Mouse (Mus musculus) midbrain, embryonic 10.5 days (tissue): ENCODE results near the gene Tkfc. TPM values are rescaled to one million over a fixed set of nuclear protein-coding genes. Genes with fewer than 3 reads are reported as not detected.

ENCODE experiments used
- DNase-seq: peaks from one replicate; pipeline ENCODE4 v3.0.0-alpha.2; 2017; ENCODE audit warnings: low spot score
- H3K27ac ChIP-seq: fragments of 300-500 bp; sonication (generic); replicated peaks from 2 replicates; pipeline ENCODE4 v1.5.1; 2016; ENCODE audit warnings: mild to moderate bottlenecking
- H3K27me3 ChIP-seq: fragments of 300-500 bp; sonication (generic); 2 replicates; pipeline ENCODE4 v1.6.1; 2016; ENCODE audit warnings: low read depth, mild to moderate bottlenecking; ENCODE audit not compliant: poor library complexity, severe bottlenecking
- H3K36me3 ChIP-seq: fragments of 300-500 bp; sonication (generic); 2 replicates; pipeline ENCODE4 v1.6.1; 2016; ENCODE audit warnings: mild to moderate bottlenecking, moderate library complexity
- H3K4me1 ChIP-seq: fragments of 300-500 bp; sonication (generic); 2 replicates; pipeline ENCODE4 v1.6.1; 2016
- H3K4me3 ChIP-seq: fragments of 300-500 bp; sonication (generic); 2 replicates; pipeline ENCODE4 v1.5.1; 2016; ENCODE audit warnings: mild to moderate bottlenecking, moderate library complexity
- H3K9me3 ChIP-seq: fragments of 300-500 bp; sonication (generic); replicated peaks from 2 replicates; pipeline ENCODE4 v1.6.1; 2016; ENCODE audit warnings: mild to moderate bottlenecking
- WGBS: fragments of 180-500 bp; shearing (Covaris S2); methylation state at CpG from one replicate; pipeline ENCODE4 v1.1.7; 2016; 5-methylcytosine and 5-hydroxymethylcytosine counted together
- polyA plus RNA-seq: library from polyadenylated mRNA; unstranded; fragments of >200 nt; fragmentation: Nextera tagmentation; extraction: Ambion mirVana; gene quantifications from 2 replicates; pipeline ENCODE4 v1.2.1, GENCODE M21; 2016

Gene Tkfc
- polyA plus RNA-seq: 24.0 and 25.7 TPM in 2 replicates

DNA sequence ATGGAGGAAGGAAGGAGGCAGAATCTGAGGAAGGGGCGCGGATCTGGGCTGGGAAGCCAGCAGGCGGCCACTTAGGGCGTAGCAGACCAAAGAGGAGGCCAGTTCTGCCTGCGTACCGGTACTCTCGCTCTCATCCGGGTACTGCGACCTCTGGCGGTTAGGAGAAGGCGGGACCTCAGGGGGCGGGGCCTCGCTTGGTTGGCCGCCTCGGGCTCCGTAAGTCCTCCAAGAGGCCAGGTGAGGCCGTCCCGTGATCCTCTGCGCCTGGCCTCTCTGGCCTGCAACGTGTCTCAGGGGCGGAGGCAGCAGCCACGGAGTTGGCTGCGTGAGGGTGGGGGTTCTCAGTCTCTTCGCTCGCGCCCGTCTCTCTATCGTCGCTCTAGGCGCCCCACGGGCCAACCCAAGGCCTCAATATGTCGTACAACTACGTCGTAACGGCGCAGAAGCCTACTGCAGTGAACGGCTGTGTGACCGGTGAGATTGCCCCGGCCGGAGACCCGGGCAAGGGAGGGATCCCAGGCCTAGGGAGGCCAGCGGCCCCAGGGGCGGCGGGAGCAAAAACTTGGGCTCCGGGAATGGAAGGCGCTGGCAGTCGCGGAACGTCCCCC lies at the start of gene Tkfc, which contains the start of gene Ddb1:
Tkfc (minus strand) TSS at position 362 of the 608 bp plus-strand sequence.
Ddb1 (plus strand) TSS at position 35 of the 608 bp plus-strand sequence.
- Histone ChIP-seq H3K27me3 (no peaks in the 10 kb centered on the region), H3K27ac (peak within 1 kb of the TSS; percentile 95), H3K4me3 (peak within 1 kb of the TSS; percentile 82), H3K9me3 (no peaks in the 10 kb centered on the region), H3K36me3 (peaks cover 39% of the 10 kb centered on the region), H3K4me1 (peaks cover 45% of the 10 kb centered on the region)
- under 1% methylated on average over 49 of the region's 49 CpGs for WGBS
- DNase-seq: peak; percentile 99

DNA sequence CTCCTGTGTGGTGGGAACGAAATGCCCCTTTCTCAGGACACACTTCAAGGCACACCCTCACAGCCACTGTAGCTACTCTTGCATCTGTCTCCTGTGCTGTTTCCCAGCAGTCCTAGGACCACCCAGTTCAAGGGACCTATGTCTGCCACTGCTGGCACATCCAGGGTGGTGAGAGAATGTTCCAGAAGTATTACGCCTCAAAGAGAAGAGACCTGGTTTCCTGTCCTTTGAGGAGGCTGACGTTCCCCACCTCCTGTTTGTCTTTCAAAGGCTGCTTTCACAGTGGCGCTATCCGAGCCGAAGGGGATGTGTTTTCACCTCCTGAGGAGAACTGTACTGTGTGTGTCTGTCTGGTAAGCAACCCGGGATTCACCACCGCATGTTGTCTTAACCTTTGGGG lies 42.7 kb upstream of the Tkfc start:
- H3K36me3 ChIP-seq: no peaks in the 10 kb centered on the region
- no peaks in the 10 kb centered on the region for H3K27me3 ChIP-seq
- H3K27ac ChIP-seq: no peak overlapping the region
- no peaks in the 10 kb centered on the region for H3K4me1 ChIP-seq
- no peak for DNase-seq
- H3K9me3 ChIP-seq: no peaks in the 10 kb centered on the region
- H3K4me3 ChIP-seq: no peak overlapping the region
- 78% methylated on average over 8 of the region's 8 CpGs for WGBS

- WGBS: 90% methylated on average over 2 of the region's 2 CpGs
- DNase-seq: no peak
Observed at GRCm38 (mm10) chr19:10645616-10646015, 40.2 kb upstream of the Tkfc start.

DNA sequence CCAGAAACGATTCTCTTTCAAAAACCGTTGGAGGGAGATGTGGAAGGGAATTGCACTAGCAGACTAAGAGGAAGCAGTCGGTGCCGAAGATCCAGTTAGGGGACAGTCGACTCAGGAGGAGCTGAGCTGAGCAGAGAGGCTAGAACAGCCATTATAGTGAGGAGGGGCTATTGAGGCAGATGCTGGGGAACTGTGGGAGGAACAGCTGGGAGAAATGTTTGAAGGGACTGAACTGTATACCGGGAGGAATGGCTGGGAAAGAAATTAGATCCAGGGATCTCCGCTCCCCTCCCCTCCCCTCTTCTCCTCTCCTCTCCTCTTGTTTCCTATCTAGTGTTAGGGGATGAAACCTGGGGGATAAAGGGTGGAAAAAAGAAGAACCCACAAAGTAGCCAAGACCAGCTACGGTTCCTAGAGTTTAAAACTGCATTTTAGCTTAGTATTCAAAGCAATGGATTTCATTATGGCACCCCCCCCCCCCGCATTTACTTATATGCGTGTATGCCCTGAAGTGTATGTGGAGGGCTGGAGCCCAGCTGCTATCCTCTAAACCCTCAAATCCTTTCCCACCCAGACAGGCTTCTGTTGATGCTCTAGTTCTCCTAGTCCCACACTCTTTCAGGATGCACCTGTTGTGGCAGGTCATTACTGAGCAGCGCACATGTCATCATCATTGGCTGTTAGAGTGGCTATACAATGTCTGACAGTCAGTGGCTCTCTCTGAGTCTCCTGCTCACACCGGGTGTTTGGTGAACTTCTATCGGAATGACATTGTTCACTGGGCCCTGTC lies 35.3 kb upstream of the Tkfc start:
- Histone ChIP-seq H3K27ac (no peak overlapping the region), H3K9me3 (no peaks in the 10 kb centered on the region), H3K27me3 (peaks cover 5% of the 10 kb centered on the region), H3K4me3 (no peak overlapping the region), H3K4me1 (no peaks in the 10 kb centered on the region), H3K36me3 (no peaks in the 10 kb centered on the region)
- WGBS: 58% methylated on average over 13 of the region's 13 CpGs
- no peak for DNase-seq

More at GRCm38 (mm10) chr19:10645616-10646015, 40.2 kb upstream of the Tkfc start:
- H3K4me3 ChIP-seq: no peak overlapping the region
- H3K9me3 ChIP-seq: no peaks in the 10 kb centered on the region
- H3K4me1 ChIP-seq: no peaks in the 10 kb centered on the region
- H3K36me3 ChIP-seq: no peaks in the 10 kb centered on the region
- no peaks in the 10 kb centered on the region for H3K27me3 ChIP-seq
- no peak overlapping the region for H3K27ac ChIP-seq

DNA sequence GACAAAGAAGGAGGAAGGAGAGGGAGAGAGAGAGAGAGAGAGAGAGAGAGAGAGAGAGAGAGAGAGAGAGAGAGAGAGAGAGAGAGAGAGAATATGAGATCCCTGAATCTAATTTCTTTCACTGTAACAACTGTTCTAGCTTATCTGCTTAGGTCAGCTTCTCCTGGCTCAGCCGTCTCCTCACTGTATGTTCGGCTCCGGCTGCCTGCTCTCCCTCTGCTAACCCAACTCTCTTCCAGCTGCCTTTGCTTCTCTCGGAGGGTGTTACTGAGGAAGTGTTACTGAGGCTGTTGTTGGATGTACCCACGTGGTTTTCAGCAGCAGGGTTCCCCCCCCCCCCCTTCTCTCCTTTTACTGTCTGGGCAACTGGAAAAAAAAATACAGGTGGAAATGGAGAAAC lies 34.6 kb upstream of the Tkfc start:
- no peaks in the 10 kb centered on the region for H3K36me3 ChIP-seq
- WGBS: 29% methylated on average over 5 of the region's 5 CpGs
- H3K27me3 ChIP-seq: peaks cover 12% of the 10 kb centered on the region
- H3K9me3 ChIP-seq: no peaks in the 10 kb centered on the region
- peaks cover 3% of the 10 kb centered on the region for H3K4me1 ChIP-seq
- H3K4me3 ChIP-seq: no peak overlapping the region
- H3K27ac ChIP-seq: no peak overlapping the region
- DNase-seq: no peak

DNA sequence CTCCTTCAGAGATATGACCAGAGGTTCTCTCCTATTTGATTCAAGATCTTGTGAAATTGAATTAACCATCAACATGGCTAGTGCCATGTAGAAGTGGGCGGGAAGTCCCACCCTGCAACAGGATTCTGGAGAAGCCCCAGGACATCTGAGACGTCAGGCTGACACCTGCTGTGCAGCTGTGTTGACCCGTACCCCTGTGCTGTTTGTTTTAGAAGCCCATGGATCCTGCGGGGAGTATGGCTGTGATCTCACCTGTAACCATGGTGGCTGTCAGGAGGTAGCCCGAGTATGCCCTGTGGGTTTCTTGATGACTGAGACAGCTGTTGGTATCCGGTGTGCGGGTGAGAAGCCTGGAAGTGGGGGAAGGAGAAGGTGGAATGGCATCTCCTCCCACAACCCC lies 32.4 kb upstream of the Tkfc start:
- peaks cover 18% of the 10 kb centered on the region for H3K4me1 ChIP-seq
- no peak for DNase-seq
- no peaks in the 10 kb centered on the region for H3K36me3 ChIP-seq
- peaks cover 29% of the 10 kb centered on the region for H3K27me3 ChIP-seq
- H3K9me3 ChIP-seq: no peaks in the 10 kb centered on the region
- WGBS: 68% methylated on average over 7 of the region's 7 CpGs
- no peak overlapping the region for H3K4me3 ChIP-seq
- no peak overlapping the region for H3K27ac ChIP-seq

DNA sequence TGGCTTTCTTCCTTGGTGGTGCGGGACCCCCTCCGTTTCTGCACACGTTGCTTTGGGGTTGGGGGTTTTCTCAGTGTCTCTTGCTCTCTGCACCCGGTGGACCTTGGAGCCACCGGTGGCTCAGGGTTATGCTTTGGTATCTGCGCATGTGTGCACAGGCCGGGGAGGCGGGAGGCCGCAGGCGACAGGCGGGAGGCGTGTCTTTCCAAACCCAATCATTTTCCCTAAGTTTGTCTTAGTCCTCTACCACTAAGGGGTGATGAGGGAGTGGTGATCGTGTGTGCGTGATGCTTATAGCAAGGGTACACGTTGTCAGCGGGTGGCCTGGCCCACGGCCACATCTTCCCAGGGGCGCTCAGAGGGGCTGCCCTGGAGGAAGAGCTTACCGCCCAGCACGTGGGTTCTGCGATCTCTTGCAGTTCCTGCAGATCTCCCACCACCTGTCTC lies 29.4 kb upstream of the Tkfc start:
- 3% methylated on average over 21 of the region's 21 CpGs for WGBS
- Histone ChIP-seq H3K4me3 (peak overlapping the region; percentile 61), H3K27ac (peak overlapping the region; percentile 82), H3K36me3 (peaks cover 25% of the 10 kb centered on the region), H3K27me3 (peaks cover 31% of the 10 kb centered on the region), H3K9me3 (no peaks in the 10 kb centered on the region), H3K4me1 (peaks cover 18% of the 10 kb centered on the region)
- peak; percentile 62 for DNase-seq

GRCm38 (mm10) chr19:10634106-10634871 lies 28.8 kb upstream of the Tkfc start, which contains the start of gene Vwce:
TSS of gene Vwce (plus strand) at chr19:10634213.
- peak within 1 kb of the TSS; percentile 61 for H3K4me3 ChIP-seq
- peaks cover 18% of the 10 kb centered on the region for H3K4me1 ChIP-seq
- H3K36me3 ChIP-seq: peaks cover 31% of the 10 kb centered on the region
- H3K27ac ChIP-seq: peak within 1 kb of the TSS; percentile 82
- 2% methylated on average over 32 of the region's 32 CpGs for WGBS
- no peaks in the 10 kb centered on the region for H3K9me3 ChIP-seq
- peak; percentile 69 for DNase-seq
- peaks cover 31% of the 10 kb centered on the region for H3K27me3 ChIP-seq

DNA sequence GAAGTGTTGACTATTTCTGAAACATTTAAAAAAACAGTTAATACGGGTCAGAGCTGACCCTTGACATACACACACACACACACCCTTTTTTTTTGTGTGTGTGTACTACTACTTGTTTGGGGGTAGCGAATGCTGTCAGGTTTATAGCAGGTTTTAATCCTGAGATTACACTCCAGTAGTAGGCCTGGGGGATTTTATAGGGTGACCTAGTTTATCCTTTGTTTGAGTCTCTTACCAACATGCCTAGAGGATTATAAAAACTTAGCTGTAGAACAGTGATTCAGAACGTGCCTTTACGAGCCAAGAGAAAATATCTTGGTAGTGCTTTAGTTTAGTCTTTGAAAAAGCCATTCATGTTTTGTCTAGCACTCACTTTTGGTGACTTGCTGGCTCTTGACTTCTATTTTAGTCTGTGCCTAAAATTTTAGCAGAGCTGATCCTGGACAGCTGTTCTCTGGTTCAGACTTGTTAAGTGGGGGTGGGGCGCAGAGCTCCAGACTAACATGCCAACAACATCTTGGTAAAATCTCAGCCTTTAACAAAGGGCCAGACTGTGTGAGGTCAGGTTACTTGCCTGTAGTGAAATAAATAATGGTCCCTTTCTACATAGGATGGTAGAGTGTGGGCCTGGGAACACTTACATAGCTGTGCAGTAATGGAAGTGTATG lies 3.3 kb upstream of the Tkfc start:
- H3K4me1 ChIP-seq: peaks cover 27% of the 10 kb centered on the region
- H3K36me3 ChIP-seq: peaks cover 70% of the 10 kb centered on the region
- H3K27ac ChIP-seq: no peak overlapping the region
- H3K27me3 ChIP-seq: no peaks in the 10 kb centered on the region
- H3K4me3 ChIP-seq: no peak overlapping the region
- no peaks in the 10 kb centered on the region for H3K9me3 ChIP-seq
- 91% methylated on average over 5 of the region's 5 CpGs for WGBS
- DNase-seq: no peak

DNA sequence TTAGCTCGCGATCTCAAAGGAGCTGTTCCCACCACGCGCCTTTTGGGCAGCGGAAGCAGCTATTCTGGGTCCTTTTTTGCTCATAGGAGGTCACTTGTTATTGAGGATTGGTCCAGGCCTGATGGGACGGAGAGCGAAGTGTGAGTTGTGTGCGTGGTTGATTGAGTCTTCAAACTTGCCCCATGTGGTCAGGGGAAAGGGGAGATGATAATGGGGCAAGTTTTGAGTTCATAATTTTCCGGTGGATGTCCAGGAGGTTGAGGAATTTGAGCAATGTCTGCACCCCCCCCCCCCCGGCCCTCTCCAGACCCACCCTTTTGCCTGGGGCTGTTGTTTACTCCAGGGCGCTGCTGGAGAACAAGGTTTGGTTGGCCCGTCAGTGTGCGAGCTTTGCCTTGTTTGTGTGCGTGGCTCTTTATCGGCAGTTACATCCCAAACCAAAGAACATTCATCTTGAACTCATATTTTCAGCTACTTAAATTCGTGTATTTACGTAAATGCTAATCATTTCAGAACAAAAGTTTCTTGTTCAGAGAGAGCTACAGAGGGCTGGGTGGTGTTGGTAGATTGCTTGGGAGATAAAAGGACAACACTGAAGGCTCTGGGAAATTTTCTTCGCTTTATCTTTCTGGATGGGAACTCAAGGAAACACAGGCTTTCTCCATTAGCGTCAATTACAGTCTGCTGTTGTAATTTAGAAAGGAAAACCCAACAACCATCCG lies 608 bp upstream of the Tkfc start:
- Histone ChIP-seq H3K9me3 (no peaks in the 10 kb centered on the region), H3K36me3 (peaks cover 43% of the 10 kb centered on the region), H3K27ac (peak overlapping the region; percentile 95), H3K27me3 (no peaks in the 10 kb centered on the region), H3K4me3 (peak overlapping the region; percentile 82), H3K4me1 (peaks cover 45% of the 10 kb centered on the region)
- no peak for DNase-seq
- WGBS: 9% methylated on average over 20 of the region's 20 CpGs

GRCm38 (mm10) chr19:10604534-10604933 lies 920 bp downstream of the Tkfc start:
- WGBS: 62% methylated on average over 3 of the region's 3 CpGs
- Histone ChIP-seq H3K4me3 (peak overlapping the region; percentile 82), H3K27me3 (no peaks in the 10 kb centered on the region), H3K9me3 (no peaks in the 10 kb centered on the region), H3K36me3 (peaks cover 39% of the 10 kb centered on the region), H3K4me1 (peaks cover 45% of the 10 kb centered on the region), H3K27ac (peak overlapping the region; percentile 95)
- DNase-seq: no peak
